Mouse (Mus musculus): Measurements from ENCODE around the gene Olfml3. TPM values are rescaled to one million over a fixed set of nuclear protein-coding genes. Genes with fewer than 3 reads are reported as not detected.
A peak's percentile ranks its signal among the peaks of the same experiment; 100 is the strongest.

The Olfml3 gene
- total and polyA plus RNA-seq, 2 experiments from 2014 or later: 10.6 to 20.5 TPM

DNA sequence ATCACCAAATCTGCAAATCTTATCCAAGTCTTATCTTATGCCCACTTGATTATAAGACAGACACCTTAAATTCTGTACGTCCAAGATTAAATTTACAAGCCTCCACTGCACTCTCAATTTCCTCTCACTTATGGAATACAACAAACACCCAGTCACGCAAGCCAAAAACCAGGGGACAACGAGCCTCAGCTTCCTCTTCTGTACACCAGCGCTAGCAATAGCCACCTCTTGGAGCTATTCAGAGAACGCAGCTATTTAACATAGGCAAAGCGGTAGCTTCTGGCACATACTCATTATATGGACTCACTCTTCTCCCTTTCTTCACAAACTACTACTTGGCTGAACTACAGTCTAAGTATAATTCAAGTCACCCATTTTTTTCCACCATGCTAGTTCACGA lies 41.4 kb upstream of the Olfml3 start:
- peaks cover 23% of the 10 kb centered on the region for H3K4me1 ChIP-seq (ENCODE audit: control insufficient read depth, insufficient read depth)
- no peak for ATAC-seq (ENCODE audit: insufficient read depth, low read depth)
- no peak overlapping the region for H3K4me3 ChIP-seq (ENCODE audit: low read depth, low read length)
- TF ChIP-seq CTCF (IDR thresholded peaks at IDR 0.05; ENCODE audit: low read depth): no peak
- no peak for TF ChIP-seq EP300 (IDR thresholded peaks at IDR 0.05; ENCODE audit: low read depth)
- H3K27me3 ChIP-seq (ENCODE audit: control insufficient read depth, insufficient read depth, low read length): no peaks in the 10 kb centered on the region
- no peak overlapping the region for H3K9ac ChIP-seq (replicated peaks; ENCODE audit: low read depth, low read length)
- H3K4me2 ChIP-seq (ENCODE audit: low read depth, low read length): no peak overlapping the region
- no peak overlapping the region for H3K27ac ChIP-seq (ENCODE audit: low read depth)
- peak; percentile 3 for DNase-seq (ENCODE audit: low spot score)
- whole genome bisulfite sequencing: 75% methylated on average over 7 of the region's 7 CpGs
- H3K36me3 ChIP-seq (replicated peaks; ENCODE audit: control insufficient read depth, insufficient read depth, low read length): peaks cover 17% of the 10 kb centered on the region; the same call in 1 of the 2 replicates
- no peaks in the 10 kb centered on the region for H3K9me3 ChIP-seq (replicated peaks; ENCODE audit: control insufficient read depth, low read length)

DNA sequence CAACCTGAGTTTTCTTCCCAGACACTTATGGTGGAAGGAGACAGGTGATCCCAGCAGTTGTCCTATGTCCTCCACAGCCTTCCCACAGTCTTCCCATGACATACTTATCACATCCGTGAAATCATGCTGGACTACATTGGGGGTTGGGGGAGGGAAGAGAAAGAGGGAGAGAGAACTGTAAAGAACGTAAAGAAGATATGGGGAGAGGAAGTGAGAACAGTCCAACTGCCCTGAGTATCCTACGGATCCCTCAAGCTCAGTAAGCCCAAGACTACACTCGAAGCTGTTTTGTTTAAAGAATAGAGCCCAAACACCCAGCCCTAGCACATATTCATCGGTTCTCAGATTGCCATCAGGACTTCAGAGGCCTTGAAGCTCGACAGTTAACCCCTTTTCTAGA lies 40.9 kb upstream of the Olfml3 start:
- no peak overlapping the region for H3K27ac ChIP-seq (ENCODE audit: low read depth)
- no peak for TF ChIP-seq EP300 (IDR thresholded peaks at IDR 0.05; ENCODE audit: low read depth)
- no peak for TF ChIP-seq CTCF (IDR thresholded peaks at IDR 0.05; ENCODE audit: low read depth)
- 65% methylated on average over 6 of the region's 6 CpGs for WGBS
- H3K36me3 ChIP-seq (replicated peaks; ENCODE audit: control insufficient read depth, insufficient read depth, low read length): peaks cover 18% of the 10 kb centered on the region; the same call in 1 of the 2 replicates
- no peaks in the 10 kb centered on the region for H3K27me3 ChIP-seq (ENCODE audit: control insufficient read depth, insufficient read depth, low read length)
- H3K9ac ChIP-seq (replicated peaks; ENCODE audit: low read depth, low read length): no peak overlapping the region
- ATAC-seq (ENCODE audit: insufficient read depth, low read depth) (no peak), DNase-seq (ENCODE audit: low spot score) (peak; percentile 3)
- no peaks in the 10 kb centered on the region for H3K9me3 ChIP-seq (replicated peaks; ENCODE audit: control insufficient read depth, low read length)
- no peak overlapping the region for H3K4me3 ChIP-seq (ENCODE audit: low read depth, low read length)
- H3K4me2 ChIP-seq (ENCODE audit: low read depth, low read length): no peak overlapping the region
- H3K4me1 ChIP-seq (ENCODE audit: control insufficient read depth, insufficient read depth): peaks cover 20% of the 10 kb centered on the region

DNA sequence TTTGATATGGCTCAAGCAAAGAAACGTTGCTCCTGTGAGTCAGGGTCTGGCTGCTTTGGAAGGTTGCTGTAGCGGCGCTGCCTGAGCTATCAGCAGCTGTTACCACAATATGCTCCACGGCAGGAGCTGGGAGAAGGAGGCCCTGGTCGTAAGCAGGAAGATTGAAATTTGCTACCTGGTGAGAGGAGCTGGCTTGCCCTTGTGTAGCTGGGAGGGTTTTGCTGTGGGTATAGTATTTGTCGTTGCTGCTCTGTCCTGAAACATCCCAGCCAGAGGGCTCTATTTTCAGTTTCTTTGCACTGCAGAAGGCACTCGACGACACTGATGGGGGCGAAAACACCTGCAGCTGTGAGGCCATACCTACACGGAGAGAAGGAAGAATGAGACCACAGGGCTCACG lies 40.1 kb upstream of the Olfml3 start:
- no peaks in the 10 kb centered on the region for H3K9me3 ChIP-seq (replicated peaks; ENCODE audit: control insufficient read depth, low read length)
- WGBS: 70% methylated on average over 11 of the region's 11 CpGs
- 0 out of 2 replicates have a peak overlapping the region, but pooled peaks have one; percentile 1 for H3K4me3 ChIP-seq (ENCODE audit: low read depth, low read length)
- TF ChIP-seq EP300 (IDR thresholded peaks at IDR 0.05; ENCODE audit: low read depth) (no peak), CTCF (IDR thresholded peaks at IDR 0.05; ENCODE audit: low read depth) (no peak)
- no peak overlapping the region for H3K9ac ChIP-seq (replicated peaks; ENCODE audit: low read depth, low read length)
- H3K4me2 ChIP-seq (ENCODE audit: low read depth, low read length): no peak overlapping the region
- H3K27ac ChIP-seq (ENCODE audit: low read depth): peak overlapping the region; percentile 20; the same call in 1 of the 2 replicates
- H3K36me3 ChIP-seq (replicated peaks; ENCODE audit: control insufficient read depth, insufficient read depth, low read length): peaks cover 20% of the 10 kb centered on the region; the same call in 1 of the 2 replicates
- ATAC-seq (ENCODE audit: insufficient read depth, low read depth) (no peak), DNase-seq (ENCODE audit: low spot score) (no peak)
- H3K4me1 ChIP-seq (ENCODE audit: control insufficient read depth, insufficient read depth): peaks cover 22% of the 10 kb centered on the region
- no peaks in the 10 kb centered on the region for H3K27me3 ChIP-seq (ENCODE audit: control insufficient read depth, insufficient read depth, low read length)

DNA sequence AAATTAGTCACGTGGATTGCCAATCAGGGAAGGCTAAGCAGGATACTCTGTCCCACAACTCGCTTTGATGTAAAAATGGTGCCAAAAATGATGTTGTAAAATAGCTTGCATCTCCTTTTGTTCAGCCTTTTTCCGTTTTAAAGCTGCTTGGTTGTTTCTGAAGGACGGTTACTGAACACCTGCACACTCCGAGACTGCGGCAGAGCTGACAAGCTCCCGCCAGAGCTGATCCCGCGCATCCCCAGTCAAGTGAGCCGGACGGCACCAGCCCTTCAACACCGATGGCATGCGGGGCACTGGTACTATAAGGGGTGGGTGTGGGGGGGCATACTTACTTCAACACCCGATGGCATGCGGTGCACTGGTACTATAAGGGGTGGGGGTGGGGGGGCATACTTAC lies 36.2 kb upstream of the Olfml3 start:
- TF ChIP-seq CTCF (IDR thresholded peaks at IDR 0.05; ENCODE audit: low read depth) (no peak), EP300 (IDR thresholded peaks at IDR 0.05; ENCODE audit: low read depth) (no peak)
- H3K4me1 ChIP-seq (ENCODE audit: control insufficient read depth, insufficient read depth): peaks cover 33% of the 10 kb centered on the region
- WGBS: 63% methylated on average over 15 of the region's 15 CpGs
- peak overlapping the region; percentile 44; the same call in 1 of the 2 replicates for H3K9ac ChIP-seq (replicated peaks; ENCODE audit: low read depth, low read length)
- H3K9me3 ChIP-seq (replicated peaks; ENCODE audit: control insufficient read depth, low read length): no peaks in the 10 kb centered on the region
- peak overlapping the region; percentile 87; the same call in 1 of the 2 replicates for H3K27ac ChIP-seq (ENCODE audit: low read depth)
- H3K36me3 ChIP-seq (replicated peaks; ENCODE audit: control insufficient read depth, insufficient read depth, low read length): peaks cover 30% of the 10 kb centered on the region
- H3K4me2 ChIP-seq (ENCODE audit: low read depth, low read length): no peak overlapping the region; the same call in 1 of the 2 replicates
- peak; percentile 6 for DNase-seq (ENCODE audit: low spot score)
- H3K4me3 ChIP-seq (ENCODE audit: low read depth, low read length): peak overlapping the region; percentile 5; the same call in 1 of the 2 replicates
- ATAC-seq (ENCODE audit: insufficient read depth, low read depth): no peak
- no peaks in the 10 kb centered on the region for H3K27me3 ChIP-seq (ENCODE audit: control insufficient read depth, insufficient read depth, low read length)

DNA sequence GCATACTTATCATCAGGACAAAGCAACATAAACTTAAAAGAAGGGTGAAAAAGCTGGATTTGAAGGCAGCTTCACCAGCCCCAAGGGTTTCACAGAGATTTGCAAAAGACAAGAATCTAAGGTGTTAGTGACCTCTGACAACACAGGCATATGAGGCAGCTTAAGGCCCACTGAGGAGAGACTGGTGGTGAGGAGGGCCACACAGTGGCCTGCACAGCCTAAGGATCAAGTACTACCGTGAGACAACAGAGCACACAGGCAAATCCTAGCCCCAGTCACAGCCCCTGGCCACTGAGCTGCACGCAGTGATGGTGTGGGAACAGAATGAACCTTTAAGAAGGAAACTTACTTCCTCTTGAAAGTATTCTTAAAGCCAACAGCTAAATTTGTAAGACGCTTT lies 35.7 kb upstream of the Olfml3 start:
- 69% methylated on average over 3 of the region's 3 CpGs for WGBS
- peak overlapping the region; percentile 44 for H3K9ac ChIP-seq (replicated peaks; ENCODE audit: low read depth, low read length)
- peaks cover 33% of the 10 kb centered on the region for H3K4me1 ChIP-seq (ENCODE audit: control insufficient read depth, insufficient read depth)
- TF ChIP-seq EP300 (IDR thresholded peaks at IDR 0.05; ENCODE audit: low read depth) (no peak), CTCF (IDR thresholded peaks at IDR 0.05; ENCODE audit: low read depth) (no peak)
- H3K4me3 ChIP-seq (ENCODE audit: low read depth, low read length): no peak overlapping the region; the same call in 1 of the 2 replicates
- H3K4me2 ChIP-seq (ENCODE audit: low read depth, low read length): no peak overlapping the region; the same call in 1 of the 2 replicates
- ATAC-seq (ENCODE audit: insufficient read depth, low read depth) (no peak), DNase-seq (ENCODE audit: low spot score) (peak; percentile 4)
- H3K36me3 ChIP-seq (replicated peaks; ENCODE audit: control insufficient read depth, insufficient read depth, low read length): peaks cover 35% of the 10 kb centered on the region
- H3K9me3 ChIP-seq (replicated peaks; ENCODE audit: control insufficient read depth, low read length): no peaks in the 10 kb centered on the region
- no peaks in the 10 kb centered on the region for H3K27me3 ChIP-seq (ENCODE audit: control insufficient read depth, insufficient read depth, low read length)
- H3K27ac ChIP-seq (ENCODE audit: low read depth): peak overlapping the region; percentile 87

DNA sequence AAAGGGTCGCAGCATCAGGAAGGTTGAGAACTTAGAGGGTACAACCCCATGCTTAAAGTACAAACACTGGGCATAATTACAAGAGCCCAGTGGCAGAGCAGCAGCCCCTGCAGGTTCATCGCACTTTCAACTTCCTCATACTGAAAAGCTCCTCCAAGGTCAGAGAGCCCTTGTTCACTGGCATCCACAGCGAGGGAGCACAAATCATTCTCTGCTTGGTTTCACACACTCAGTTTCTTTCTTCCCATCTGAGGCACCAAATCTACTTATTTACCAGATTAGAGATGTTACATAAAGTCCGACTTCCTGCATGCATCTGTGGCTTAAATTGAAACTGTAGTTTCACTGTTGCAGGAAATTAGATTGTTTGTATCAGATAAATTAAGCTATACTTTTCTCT lies 35.0 kb upstream of the Olfml3 start:
- no peaks in the 10 kb centered on the region for H3K9me3 ChIP-seq (replicated peaks; ENCODE audit: control insufficient read depth, low read length)
- 35% methylated on average over 4 of the region's 4 CpGs for WGBS
- TF ChIP-seq EP300 (IDR thresholded peaks at IDR 0.05; ENCODE audit: low read depth) (no peak), CTCF (IDR thresholded peaks at IDR 0.05; ENCODE audit: low read depth) (no peak)
- no peak overlapping the region for H3K9ac ChIP-seq (replicated peaks; ENCODE audit: low read depth, low read length)
- peaks cover 35% of the 10 kb centered on the region for H3K36me3 ChIP-seq (replicated peaks; ENCODE audit: control insufficient read depth, insufficient read depth, low read length)
- no peaks in the 10 kb centered on the region for H3K27me3 ChIP-seq (ENCODE audit: control insufficient read depth, insufficient read depth, low read length)
- ATAC-seq (ENCODE audit: insufficient read depth, low read depth) (peak; percentile 37; the same call in 1 of the 2 replicates), DNase-seq (ENCODE audit: low spot score) (peak; percentile 56)
- peak overlapping the region; percentile 1; the same call in 1 of the 2 replicates for H3K4me2 ChIP-seq (ENCODE audit: low read depth, low read length)
- peak overlapping the region; percentile 87 for H3K27ac ChIP-seq (ENCODE audit: low read depth)
- H3K4me3 ChIP-seq (ENCODE audit: low read depth, low read length): no peak overlapping the region
- H3K4me1 ChIP-seq (ENCODE audit: control insufficient read depth, insufficient read depth): peaks cover 33% of the 10 kb centered on the region
